Comparison of ENCODE assay signal across 10 mouse cellular contexts in genomic region chr4:136895861-136896260, GRCm38 (mm10). TPM values are rescaled to one million over a fixed set of nuclear protein-coding genes. Genes with fewer than 3 reads are reported as not detected.
A peak's percentile ranks its signal among the peaks of the same experiment; 100 is the strongest.
DNase-seq lines count a peak whose midpoint lies in the region; ATAC-seq and TF ChIP-seq lines count a peak whose summit lies in the region.
"Had no signal": no experiment of that assay in that cellular context is flagged by ENCODE, and none has a peak within 500 bp of the region (broad histone marks: within the 10 kb centered on the region; RNA-seq: fewer than 3 reads in every experiment).

No protein-coding gene starts in this region.

- TF ChIP-seq CTCF in hindbrain, postnatal 0 days (IDR thresholded peaks at IDR 0.05; ENCODE audit: low read depth): no peak

- H3K9ac ChIP-seq in kidney, embryonic 15.5 days: no peak overlapping the region
- H3K9ac ChIP-seq in embryonic facial prominence, embryonic 13.5 days: no peak overlapping the region
- no peak overlapping the region; the same call in 1 of the 2 replicates for H3K9ac ChIP-seq in hindbrain, postnatal 0 days (replicated peaks; ENCODE audit: low read length)
- peak overlapping the region; percentile 43; the same call in 1 of the 2 replicates for H3K9ac ChIP-seq in neural tube, embryonic 13.5 days
- H3K9ac ChIP-seq: liver, postnatal 0 days had no signal

- peak overlapping the region; percentile 15; the same call in 1 of the 2 replicates for H3K4me3 ChIP-seq in kidney, embryonic 15.5 days (replicated peaks)
- H3K4me3 ChIP-seq in embryonic facial prominence, embryonic 13.5 days: 0 out of 2 replicates have a peak overlapping the region, but pooled peaks have one; percentile 4
- H3K4me3 ChIP-seq in hindbrain, postnatal 0 days (ENCODE audit: low read length): peak overlapping the region; percentile 16; the same call in 1 of the 2 replicates
- no peak overlapping the region for H3K4me3 ChIP-seq in neural tube, embryonic 13.5 days

- H3K4me1 ChIP-seq in kidney, embryonic 15.5 days: peaks cover 13% of the 10 kb centered on the region; the same call in 1 of the 2 replicates
- H3K4me1 ChIP-seq in embryonic facial prominence, embryonic 13.5 days: peaks cover 15% of the 10 kb centered on the region
- no peaks in the 10 kb centered on the region for H3K4me1 ChIP-seq in hindbrain, postnatal 0 days (ENCODE audit: insufficient read depth, low read length)
- H3K4me1 ChIP-seq in neural tube, embryonic 13.5 days (replicated peaks): peaks cover 9% of the 10 kb centered on the region

- no peaks in the 10 kb centered on the region for H3K36me3 ChIP-seq in kidney, embryonic 15.5 days
- no peaks in the 10 kb centered on the region for H3K36me3 ChIP-seq in embryonic facial prominence, embryonic 13.5 days
- H3K36me3 ChIP-seq in hindbrain, postnatal 0 days (ENCODE audit: insufficient read depth, low read length): no peaks in the 10 kb centered on the region
- H3K36me3 ChIP-seq in neural tube, embryonic 13.5 days: no peaks in the 10 kb centered on the region

- no peaks in the 10 kb centered on the region for H3K9me3 ChIP-seq in kidney, embryonic 15.5 days (replicated peaks)
- no peaks in the 10 kb centered on the region for H3K9me3 ChIP-seq in embryonic facial prominence, embryonic 13.5 days
- H3K9me3 ChIP-seq in hindbrain, postnatal 0 days (ENCODE audit: low read length): no peaks in the 10 kb centered on the region
- H3K9me3 ChIP-seq in neural tube, embryonic 13.5 days: no peaks in the 10 kb centered on the region

- no peak for DNase-seq in kidney, postnatal 25 days
- no peak for DNase-seq in hindbrain, postnatal 0 days (ENCODE audit: low spot score)
- DNase-seq in embryo, embryonic 9.5 days (ENCODE audit: extremely low spot score): no peak
- DNase-seq: cerebellum, adult 11 months; kidney, adult 8-10 months; liver, postnatal 0 days had no signal

- 5% methylated on average over 15 of the region's 15 CpGs for WGBS in kidney, embryonic 15.5 days
- 5% methylated on average over 15 of the region's 15 CpGs for WGBS in embryonic facial prominence, embryonic 13.5 days
- 9% methylated on average over 14 of the region's 15 CpGs for WGBS in hindbrain, postnatal 0 days
- WGBS in neural tube, embryonic 13.5 days: 5% methylated on average over 14 of the region's 15 CpGs

- H3K27me3 ChIP-seq in kidney, embryonic 15.5 days: peaks cover 59% of the 10 kb centered on the region
- peaks cover 76% of the 10 kb centered on the region for H3K27me3 ChIP-seq in embryonic facial prominence, embryonic 13.5 days
- H3K27me3 ChIP-seq in hindbrain, postnatal 0 days (ENCODE audit: insufficient read depth, low read length): peaks cover 9% of the 10 kb centered on the region
- peaks cover 49% of the 10 kb centered on the region for H3K27me3 ChIP-seq in neural tube, embryonic 13.5 days

- no peak for ATAC-seq in kidney, embryonic 15.5 days (replicated peaks; ENCODE audit: low FRiP score)
- ATAC-seq in embryonic facial prominence, embryonic 13.5 days (ENCODE audit: insufficient number of reproducible peaks, insufficient read depth, low FRiP score, low TSS enrichment, low read depth): no peak
- no peak for ATAC-seq in hindbrain, postnatal 0 days
- ATAC-seq in neural tube, embryonic 13.5 days (ENCODE audit: low read depth): no peak
- no peak for ATAC-seq in inflammation-experienced regulatory T-cells, adult 6 months
- ATAC-seq: liver, postnatal 0 days had no signal

- no peak overlapping the region for H3K27ac ChIP-seq in kidney, embryonic 15.5 days
- H3K27ac ChIP-seq in embryonic facial prominence, embryonic 13.5 days: no peak overlapping the region
- no peak overlapping the region for H3K27ac ChIP-seq in hindbrain, postnatal 0 days
- H3K27ac ChIP-seq in neural tube, embryonic 13.5 days (replicated peaks): no peak overlapping the region

- H3K4me2 ChIP-seq in kidney, embryonic 15.5 days: peak overlapping the region; percentile 25; the same call in 1 of the 2 replicates
- H3K4me2 ChIP-seq in embryonic facial prominence, embryonic 13.5 days: peak overlapping the region; percentile 44
- peak overlapping the region; percentile 33 for H3K4me2 ChIP-seq in hindbrain, postnatal 0 days (ENCODE audit: low read depth, low read length)
- H3K4me2 ChIP-seq in neural tube, embryonic 13.5 days: peak overlapping the region; percentile 25

RNA-seq across cellular contexts. Expression of gene C1qa, which starts 2.7 kb away (rescaled TPM):
- polyA plus RNA-seq in kidney, embryonic 15.5 days (2015; fragmentation: Nextera tagmentation; extraction: Ambion mirVana): 19.9 and 24.3 TPM in 2 replicates
- polyA plus RNA-seq in embryonic facial prominence, embryonic 13.5 days (2015; fragmentation: Nextera tagmentation; extraction: Ambion mirVana): 18.3 and 19.8 TPM in 2 replicates
- 49.6 and 55.4 TPM in 2 replicates for total RNA-seq in hindbrain, postnatal 0 days (2014; rRNA removed)
- 48.4 and 49.9 TPM in 2 replicates for polyA plus RNA-seq in hindbrain, postnatal 0 days (2015; fragmentation: Nextera tagmentation; extraction: Ambion mirVana)
- 23.2 and 28.5 TPM in 2 replicates for polyA plus RNA-seq in neural tube, embryonic 13.5 days (2015; fragmentation: Nextera tagmentation; extraction: Ambion mirVana)
- under 1 TPM in 1 of 3 experiments, not detected in 2; 0.93 TPM for polyA plus RNA-seq in inflammation-experienced regulatory T-cells, adult 6 months (2017; shearing (Covaris generic))

RNA-seq across cellular contexts. Expression of gene C1qc, which starts 3.0 kb away (rescaled TPM):
- 20.2 and 21.3 TPM in 2 replicates for polyA plus RNA-seq in kidney, embryonic 15.5 days (2015; fragmentation: Nextera tagmentation; extraction: Ambion mirVana)
- 15.8 and 17.9 TPM in 2 replicates for polyA plus RNA-seq in embryonic facial prominence, embryonic 13.5 days (2015; fragmentation: Nextera tagmentation; extraction: Ambion mirVana)
- 71.8 and 90.1 TPM in 2 replicates for total RNA-seq in hindbrain, postnatal 0 days (2014; rRNA removed)
- 47.1 and 48.3 TPM in 2 replicates for polyA plus RNA-seq in hindbrain, postnatal 0 days (2015; fragmentation: Nextera tagmentation; extraction: Ambion mirVana)
- polyA plus RNA-seq in neural tube, embryonic 13.5 days (2015; fragmentation: Nextera tagmentation; extraction: Ambion mirVana): 24.7 and 25.5 TPM in 2 replicates
- polyA plus RNA-seq in inflammation-experienced regulatory T-cells, adult 6 months (2017; shearing (Covaris generic)): 1 to 10 TPM in 1 of 3 experiments, under 1 TPM in 1, not detected in 1; 0.50 to 1.1 TPM

RNA-seq across cellular contexts. Expression of gene C1qb, which starts 9.9 kb away (rescaled TPM):
- 42.7 and 48.4 TPM in 2 replicates for polyA plus RNA-seq in kidney, embryonic 15.5 days (2015; fragmentation: Nextera tagmentation; extraction: Ambion mirVana)
- 38.0 and 40.2 TPM in 2 replicates for polyA plus RNA-seq in embryonic facial prominence, embryonic 13.5 days (2015; fragmentation: Nextera tagmentation; extraction: Ambion mirVana)
- total RNA-seq in hindbrain, postnatal 0 days (2014; rRNA removed): 65.5 and 72.0 TPM in 2 replicates
- polyA plus RNA-seq in hindbrain, postnatal 0 days (2015; fragmentation: Nextera tagmentation; extraction: Ambion mirVana): 75.8 and 79.7 TPM in 2 replicates
- 47.3 and 50.5 TPM in 2 replicates for polyA plus RNA-seq in neural tube, embryonic 13.5 days (2015; fragmentation: Nextera tagmentation; extraction: Ambion mirVana)
- polyA plus RNA-seq in inflammation-experienced regulatory T-cells, adult 6 months (2017; shearing (Covaris generic)): 1 to 10 TPM; 1.8 to 8.1 (median 2.1) TPM

Comparison
In these comparisons a context has a peak if more than half of its experiments do, and no peak if none do; other contexts are left out.
1. RNA of gene C1qa, which starts 2.7 kb away (polyA plus RNA-seq): 48.4 to 49.9 TPM in hindbrain, postnatal 0 days, 23.2 to 28.5 TPM in neural tube, embryonic 13.5 days, 19.9 to 24.3 TPM in kidney, embryonic 15.5 days and 18.3 to 19.8 TPM in embryonic facial prominence, embryonic 13.5 days; 0.93 TPM in inflammation-experienced regulatory T-cells, adult 6 months; every median in the first group is over 10 times any median in the second.
2. Peak in every context shown above with its lines, with median percentiles within 50 percentile points of each other: H3K4me2 ChIP-seq.